Mouse (Mus musculus): ENCODE results near the gene Crip1. TPM values are rescaled to one million over a fixed set of nuclear protein-coding genes. Genes with fewer than 3 reads are reported as not detected.

Gene Crip1
- total RNA-seq, 2 experiments from 2014 or later, result 14.4 to 15.0 TPM

- TF ChIP-seq CTCF (IDR thresholded peaks at IDR 0.05), result no peak
- Histone ChIP-seq H3K27ac (peak overlapping the region; percentile 12), H3K4me3 (no peak overlapping the region)
- intact Hi-C loops (cut with DNase I), result no loop called here
- DNase-seq (ENCODE audit: extremely low spot score in 1 of 2, low spot score in 2 of 2), result no peak
These were observed 12.9 kb upstream of the Crip1 start for GRCm38 (mm10) chr12:113133260-113133659.

GRCm38 (mm10) chr12:113133861-113134403, 12.2 kb upstream of the Crip1 start:
- peak overlapping the region; percentile 15; the same call in 1 of the 2 replicates for H3K27ac ChIP-seq
- no peak for TF ChIP-seq CTCF (IDR thresholded peaks at IDR 0.05)

GRCm38 (mm10) chr12:113134502-113134901, 11.6 kb upstream of the Crip1 start:
- DNase-seq (ENCODE audit: extremely low spot score in 1 of 2, low spot score in 2 of 2), result no peak
- no peak overlapping the region for H3K27ac ChIP-seq
- H3K4me3 ChIP-seq, result no peak overlapping the region
- intact Hi-C loops (cut with DNase I), result no loop called here
- no peak for TF ChIP-seq CTCF (IDR thresholded peaks at IDR 0.05)

More at GRCm38 (mm10) chr12:113133861-113134403, 12.2 kb upstream of the Crip1 start:
- DNase-seq (ENCODE audit: extremely low spot score in 1 of 2, low spot score in 2 of 2), result no peak
- H3K4me3 ChIP-seq, result no peak overlapping the region
- intact Hi-C loops (cut with DNase I), result no loop called here

- TF ChIP-seq CTCF (IDR thresholded peaks at IDR 0.05), result no peak
- intact Hi-C loops (cut with DNase I), result no loop called here
- no peak for DNase-seq (ENCODE audit: extremely low spot score in 1 of 2, low spot score in 2 of 2)
- Histone ChIP-seq H3K27ac (peak overlapping the region; percentile 20), H3K4me3 (no peak overlapping the region)
These were observed 10.7 kb upstream of the Crip1 start for GRCm38 (mm10) chr12:113135401-113135800.

- no peak for DNase-seq (ENCODE audit: extremely low spot score in 1 of 2, low spot score in 2 of 2)
- intact Hi-C loops (cut with DNase I), result no loop called here
- TF ChIP-seq CTCF (IDR thresholded peaks at IDR 0.05), result no peak; the same call in 1 of the 2 replicates
- Histone ChIP-seq H3K27ac (peak overlapping the region; percentile 25; the same call in 1 of the 2 replicates), H3K4me3 (no peak overlapping the region)
These were observed 9.6 kb upstream of the Crip1 start for GRCm38 (mm10) chr12:113136492-113137020.

GRCm38 (mm10) chr12:113137260-113138213, 8.6 kb upstream of the Crip1 start:
- TF ChIP-seq CTCF (IDR thresholded peaks at IDR 0.05), result no peak
- Histone ChIP-seq H3K4me3 (no peak overlapping the region), H3K27ac (no peak overlapping the region)
- intact Hi-C loops (cut with DNase I), result no loop called here
- no peak for DNase-seq (ENCODE audit: extremely low spot score in 1 of 2, low spot score in 2 of 2)

GRCm38 (mm10) chr12:113138291-113138690, 7.8 kb upstream of the Crip1 start:
- DNase-seq (ENCODE audit: extremely low spot score in 1 of 2, low spot score in 2 of 2), result no peak
- no peak for TF ChIP-seq CTCF (IDR thresholded peaks at IDR 0.05)
- Histone ChIP-seq H3K27ac (peak overlapping the region; percentile 93), H3K4me3 (no peak overlapping the region)
- intact Hi-C loops (cut with DNase I), result no loop called here

GRCm38 (mm10) chr12:113138901-113139864, 6.9 kb upstream of the Crip1 start:
- intact Hi-C loops (cut with DNase I), result no loop called here
- DNase-seq (ENCODE audit: extremely low spot score in 1 of 2, low spot score in 2 of 2), result no peak
- no peak for TF ChIP-seq CTCF (IDR thresholded peaks at IDR 0.05)
- Histone ChIP-seq H3K27ac (peak overlapping the region; percentile 93), H3K4me3 (peak overlapping the region; percentile 84)

GRCm38 (mm10) chr12:113139908-113140615, 6.1 kb upstream of the Crip1 start, which contains the start of gene Crip2:
Crip2 (plus strand) TSS chr12:113140236.
- peak within 1 kb of the TSS; percentile 93 for H3K27ac ChIP-seq
- peak; percentile 11 for TF ChIP-seq CTCF (IDR thresholded peaks at IDR 0.05)
- intact Hi-C loops (cut with DNase I), result no loop called here
- DNase-seq (ENCODE audit: extremely low spot score in 1 of 2, low spot score in 2 of 2), result peak; percentile 90 to 93
- peak within 1 kb of the TSS; percentile 84 for H3K4me3 ChIP-seq

GRCm38 (mm10) chr12:113140616-113141411, 5.3 kb upstream of the Crip1 start:
- Histone ChIP-seq H3K27ac (peak overlapping the region; percentile 93), H3K4me3 (peak overlapping the region; percentile 84)
- intact Hi-C loops (cut with DNase I), result no loop called here
- TF ChIP-seq CTCF (IDR thresholded peaks at IDR 0.05), result no peak
- DNase-seq (ENCODE audit: extremely low spot score in 1 of 2, low spot score in 2 of 2), result peak in 1 of 2 experiments; percentile 43
